Mouse (Mus musculus) cerebellum, postnatal 4 days (tissue): ENCODE results near the gene Lsm7.

ENCODE experiments used
- DNase-seq, 2 experiments: peaks; one replicate each; pipeline ENCODE4 v3.0.0; 2022; ENCODE audit warnings: low spot score in 2 of 2, mixed read lengths in 1 of 2

Lsm7 gene

DNA sequence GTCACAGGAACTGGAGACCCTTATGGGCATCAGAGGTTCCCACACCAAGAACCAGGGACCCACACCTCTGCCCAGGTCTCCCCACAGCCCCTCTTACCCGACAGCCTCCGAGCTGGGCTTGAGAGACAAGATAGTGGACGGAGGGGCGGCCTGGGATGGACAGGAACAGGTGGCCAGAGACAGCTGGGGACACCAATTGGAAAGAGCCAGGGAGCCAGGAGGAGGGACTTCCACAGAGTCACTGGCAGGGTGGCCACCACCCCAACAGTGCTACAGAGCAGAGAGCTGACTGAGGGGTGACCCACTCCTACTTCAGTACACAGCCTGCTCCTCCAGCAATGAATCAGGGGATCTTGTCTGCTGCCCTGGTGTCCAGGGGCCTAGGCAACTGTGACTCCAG is 41.6 kb downstream of the Lsm7 start, which contains the start of gene Jsrp1:
Jsrp1 (minus strand) TSS at position 133 of the 400 bp plus-strand sequence.
- DNase-seq, result no peak

- DNase-seq, result no peak
Measured at GRCm38 (mm10) chr10:80812391-80813041, 42.5 kb downstream of the Lsm7 start.

DNA sequence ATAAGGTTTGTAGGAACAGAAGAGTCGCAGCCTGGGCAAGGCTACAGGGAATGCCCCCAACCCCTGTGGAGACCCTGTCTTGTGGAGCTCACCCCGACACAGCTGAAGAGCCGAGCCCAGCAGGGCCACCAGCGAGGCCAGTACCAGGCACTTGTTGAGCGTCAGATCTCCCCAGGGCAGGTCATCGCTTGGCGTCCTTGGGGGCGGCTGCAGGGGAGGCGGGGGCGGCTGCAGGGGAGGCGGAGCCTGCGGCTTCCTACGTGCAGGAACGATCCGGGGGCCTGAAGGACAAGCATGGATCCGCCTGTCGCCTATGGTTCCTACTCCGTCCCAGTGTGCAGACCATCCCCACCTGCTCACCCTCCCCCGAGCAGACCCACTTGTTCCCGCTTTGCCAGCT is 44.9 kb downstream of the Lsm7 start:
- no peak for DNase-seq

- no peak for DNase-seq
Measured at GRCm38 (mm10) chr10:80808985-80809632, 45.9 kb downstream of the Lsm7 start.

DNA sequence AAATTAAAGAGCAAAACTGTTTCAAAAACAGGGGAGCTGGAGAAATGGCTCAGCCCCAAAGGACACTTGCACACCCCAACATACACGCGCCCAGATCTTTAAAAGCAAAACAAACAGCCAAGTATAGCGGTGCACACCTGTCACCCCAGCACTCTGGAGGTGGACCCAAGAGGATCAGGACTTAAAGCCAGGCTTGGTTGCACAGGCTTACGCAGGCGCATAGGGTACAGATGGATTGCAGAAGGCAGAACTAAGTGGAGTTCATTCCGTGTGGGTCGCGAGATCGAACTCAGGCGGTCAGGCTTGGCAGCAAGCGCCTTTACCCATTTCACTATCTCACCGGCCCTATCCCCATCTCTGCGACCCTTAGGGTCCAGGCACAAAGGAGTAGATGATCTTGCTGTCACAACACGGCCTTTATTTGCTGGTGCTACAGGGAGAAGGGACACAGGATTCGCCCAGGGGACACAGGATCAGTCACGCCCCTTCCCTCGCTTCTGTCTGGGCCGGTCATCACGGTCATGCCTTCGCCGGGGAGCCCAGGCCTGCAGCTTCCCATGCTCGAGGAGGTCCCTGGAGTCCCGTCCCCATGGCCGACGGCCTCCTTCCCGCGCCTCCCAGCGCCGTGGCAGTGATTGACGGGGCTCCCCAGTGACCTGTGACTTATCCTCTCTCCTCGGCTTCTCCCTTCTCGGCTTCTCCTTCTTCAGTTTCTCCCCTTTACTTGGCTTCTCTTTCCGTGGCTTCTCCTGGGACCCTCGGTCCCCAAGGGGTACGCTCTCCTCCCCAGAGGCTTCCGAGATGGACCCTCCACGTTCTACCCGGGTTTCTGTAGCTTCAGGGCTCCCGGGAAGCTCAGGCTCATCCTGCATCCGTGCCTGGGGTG is 46.7 kb downstream of the Lsm7 start:
- no peak for DNase-seq

- DNase-seq, result peak in 1 of 2 experiments; percentile 72
Measured at GRCm38 (mm10) chr10:80807057-80807627, 47.9 kb downstream of the Lsm7 start.

GRCm38 (mm10) chr10:80806341-80807056 is 48.5 kb downstream of the Lsm7 start:
- DNase-seq, result no peak

- DNase-seq, result peak; percentile 77 to 85
Measured at GRCm38 (mm10) chr10:80805925-80806324, 49.1 kb downstream of the Lsm7 start.

DNA sequence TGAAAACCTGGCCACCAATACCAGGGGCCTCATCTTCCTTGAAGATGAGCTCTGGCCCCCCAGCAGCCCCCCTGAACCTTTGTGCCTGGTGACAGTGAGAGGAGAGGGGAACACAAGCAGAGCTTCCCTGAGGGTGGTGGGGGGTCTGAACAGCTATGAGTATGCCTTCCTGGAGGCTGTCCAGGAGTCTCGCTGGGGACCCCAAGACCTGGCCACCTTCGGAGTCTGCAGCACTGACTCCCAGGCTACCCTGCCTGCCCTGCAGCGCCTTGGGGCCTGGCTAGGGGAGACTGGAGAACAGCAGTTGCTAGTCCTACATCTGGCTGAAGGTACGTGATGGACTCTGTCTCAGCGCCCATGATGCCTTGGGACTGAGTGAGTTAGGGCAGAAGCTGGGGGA is 49.7 kb downstream of the Lsm7 start:
- no peak for DNase-seq

DNA sequence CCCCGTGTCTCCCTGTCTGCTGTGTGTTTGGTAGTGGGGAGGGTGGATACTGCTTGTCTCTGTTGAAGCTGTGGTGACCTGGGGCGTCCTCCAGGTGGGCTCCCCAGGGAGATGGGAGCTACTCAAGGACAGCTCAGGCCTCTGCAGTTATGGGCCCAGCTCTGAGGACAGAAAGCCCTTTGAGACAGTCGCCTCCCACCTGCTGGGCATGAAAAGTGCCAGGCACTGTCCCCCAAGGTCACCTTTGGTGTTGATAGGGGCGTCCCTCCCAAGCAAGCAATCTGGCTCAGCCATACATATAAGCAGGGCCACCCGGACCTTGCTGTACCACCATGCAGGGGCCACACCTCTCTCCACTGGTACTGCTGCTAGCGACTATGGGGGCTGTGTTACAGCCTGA is 50.1 kb downstream of the Lsm7 start, which contains the start of gene Amh:
Amh (plus strand) TSS at position 328 of the 400 bp plus-strand sequence.
- no peak for DNase-seq

DNA sequence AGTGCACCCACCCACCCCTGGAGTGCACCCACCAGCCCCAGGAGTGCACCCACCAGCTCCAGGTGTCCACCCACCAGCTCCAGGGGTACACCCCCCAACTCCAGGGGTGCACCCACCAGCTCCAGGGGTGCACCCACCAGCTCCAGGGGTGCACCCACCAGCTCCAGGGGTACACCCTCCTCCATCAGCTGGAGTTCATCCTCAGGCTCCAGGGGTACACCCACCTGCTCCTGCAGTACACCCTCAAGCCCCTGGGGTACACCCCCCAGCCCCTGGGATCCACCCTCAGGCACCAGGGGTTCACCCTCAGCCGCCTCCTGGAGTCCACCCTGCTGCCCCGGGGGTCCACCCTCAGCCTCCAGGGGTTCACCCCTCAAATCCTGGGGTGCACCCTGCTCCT is 50.7 kb downstream of the Lsm7 start:
- DNase-seq, result no peak

- DNase-seq, result no peak
Measured at GRCm38 (mm10) chr10:80802996-80803395, 52.0 kb downstream of the Lsm7 start.
